Mouse (Mus musculus): ENCODE measurements around the gene Cpne5. TPM values are rescaled to one million over a fixed set of nuclear protein-coding genes. Genes with fewer than 3 reads are reported as not detected.
A peak's percentile ranks its signal among the peaks of the same experiment; 100 is the strongest.
"Not testable (repeated sequence)": the region's sequence is repeated elsewhere in the genome, so short reads cannot be mapped to it uniquely, and the experiment has no call there.

Gene Cpne5
- 10 to 100 TPM; 67.9 to 81.9 TPM for total RNA-seq (2021)

GRCm38 (mm10) chr17:29237772-29238420 lies at the start of gene Cpne5:
Gene Cpne5, minus strand, starts transcription at chr17:29238167.
- peak; percentile 41 for DNase-seq
- intact Hi-C loops (cut with DNase I): loop anchor here (5.0 kb wide), 1 partner anchor 61 kb away; no protein-coding TSS in a partner anchor

GRCm38 (mm10) chr17:29282216-29282952 lies 44.4 kb upstream of the Cpne5 start:
- no peak for DNase-seq
- intact Hi-C loops (cut with DNase I): no loop called here

DNA sequence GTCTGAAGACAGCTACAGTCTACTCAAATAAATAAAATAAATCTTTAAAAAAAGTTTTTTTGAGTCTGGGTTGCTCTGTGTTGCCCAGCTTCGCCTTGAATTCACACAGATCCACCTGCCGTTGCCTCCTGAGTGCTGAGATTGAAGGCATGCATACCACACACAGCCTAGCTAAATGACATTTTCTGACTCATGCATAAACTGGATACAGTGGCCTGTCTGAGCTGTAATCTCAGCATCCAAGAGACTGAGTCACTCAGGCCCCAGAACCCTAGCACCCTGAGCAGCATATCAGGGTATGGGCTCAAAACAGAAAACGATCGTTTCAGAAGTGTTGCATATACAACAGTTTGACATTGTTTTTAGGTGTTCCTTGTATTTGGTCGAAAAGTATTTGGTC lies 43.6 kb upstream of the Cpne5 start:
- intact Hi-C loops (cut with DNase I): no loop called here
- DNase-seq: no peak

- no peak for DNase-seq
- intact Hi-C loops (cut with DNase I): no loop called here
Measured at GRCm38 (mm10) chr17:29280422-29280821, 42.5 kb upstream of the Cpne5 start.

DNA sequence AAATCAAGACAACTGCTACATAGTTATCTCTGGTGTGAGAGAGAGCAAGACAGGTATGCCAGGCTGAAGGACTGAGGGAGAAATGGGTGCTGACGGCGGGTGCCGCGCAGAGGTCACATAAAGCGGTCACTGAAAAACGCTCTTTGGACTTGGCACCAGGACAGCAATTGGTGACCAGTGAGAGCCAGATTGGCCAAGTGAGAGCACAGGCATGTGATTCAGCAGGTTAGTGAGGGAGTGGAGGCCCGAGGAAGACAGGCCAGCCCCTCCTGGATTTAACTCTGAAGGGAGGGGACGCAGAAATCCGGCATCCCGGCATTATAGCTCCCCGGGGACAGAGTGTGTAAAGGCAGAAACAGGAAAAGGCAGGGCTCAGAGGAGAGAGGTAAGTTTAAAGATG lies 35.9 kb upstream of the Cpne5 start:
- no peak for DNase-seq
- intact Hi-C loops (cut with DNase I): no loop called here

GRCm38 (mm10) chr17:29273156-29273555 lies 35.2 kb upstream of the Cpne5 start:
- intact Hi-C loops (cut with DNase I): no loop called here
- DNase-seq: no peak

- DNase-seq: no peak
- intact Hi-C loops (cut with DNase I): no loop called here
Measured at GRCm38 (mm10) chr17:29270148-29270698, 32.3 kb upstream of the Cpne5 start.

GRCm38 (mm10) chr17:29269349-29269706 lies 31.4 kb upstream of the Cpne5 start:
- intact Hi-C loops (cut with DNase I): loop anchor here (5.0 kb wide), 1 partner anchor 78 kb away; the partner anchor contains the start of gene Mtch1
- no peak for DNase-seq

GRCm38 (mm10) chr17:29268682-29269348 lies 30.8 kb upstream of the Cpne5 start, which contains the start of gene BC004004:
Gene BC004004, plus strand, starts transcription at chr17:29268788.
- intact Hi-C loops (cut with DNase I): loop anchor here (5.0 kb wide), 1 partner anchor 78 kb away; the partner anchor contains the start of gene Mtch1
- DNase-seq: peak; percentile 99

DNA sequence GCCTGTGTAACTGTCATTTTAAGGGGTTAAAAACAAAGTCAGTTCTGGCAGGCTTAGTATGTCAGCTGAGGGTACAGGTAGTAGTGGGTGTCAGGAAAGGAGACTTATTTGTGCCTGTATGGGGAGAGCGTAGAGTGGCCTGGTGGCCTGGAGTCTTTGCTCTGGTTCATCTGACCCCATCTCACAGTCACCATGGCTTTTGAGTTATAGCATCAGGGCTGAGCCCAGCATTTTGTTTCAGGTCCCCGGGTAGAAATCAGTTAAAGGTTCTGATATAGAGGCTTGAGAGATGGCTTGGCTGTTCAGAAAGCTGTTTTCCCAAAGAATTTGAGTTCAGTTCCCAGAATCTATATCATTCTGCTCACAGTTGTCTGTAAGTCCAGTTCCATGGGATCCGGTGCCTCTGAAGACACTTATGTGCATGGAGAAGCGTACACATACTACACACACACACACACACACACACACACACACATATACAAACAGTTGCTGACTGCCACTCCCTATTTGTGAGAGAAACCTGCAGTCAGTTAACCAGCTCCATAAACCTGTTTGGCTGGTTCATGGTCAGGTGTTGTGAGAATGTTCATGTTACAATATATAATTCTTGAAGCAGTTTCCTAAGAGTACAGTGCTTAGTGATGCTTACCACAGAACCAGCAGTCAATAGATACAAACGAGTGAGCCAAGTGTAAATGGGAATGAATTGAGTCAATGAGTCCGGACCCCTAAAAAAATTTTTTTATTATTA lies 30.1 kb upstream of the Cpne5 start:
- no peak for DNase-seq
- intact Hi-C loops (cut with DNase I): loop anchor here (5.0 kb wide), 1 partner anchor 79 kb away; the partner anchor contains the start of gene Mtch1

DNA sequence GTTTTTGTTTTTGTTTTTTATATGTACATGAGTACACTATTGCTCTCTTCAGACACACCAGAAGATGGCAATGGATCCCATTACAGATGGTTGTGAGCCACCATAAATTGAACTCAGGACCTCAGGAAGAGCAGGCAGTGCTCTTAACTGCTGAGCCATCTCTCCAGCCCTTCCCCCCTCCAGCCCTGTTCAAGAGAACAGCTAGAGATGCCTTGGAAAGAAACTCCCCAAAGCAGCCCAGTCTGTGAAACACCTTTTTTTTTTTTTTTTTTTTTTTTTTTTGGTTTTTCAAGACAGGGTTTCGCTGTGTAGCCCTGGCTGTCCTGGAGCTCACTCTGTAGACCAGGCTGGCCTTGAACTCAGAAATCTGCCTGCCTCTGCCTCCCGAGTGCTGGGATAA lies 29.1 kb upstream of the Cpne5 start:
- not testable (repeated sequence) for DNase-seq
- intact Hi-C loops (cut with DNase I): loop anchor here (5.0 kb wide), 1 partner anchor 80 kb away; the partner anchor contains the start of gene Mtch1

DNA sequence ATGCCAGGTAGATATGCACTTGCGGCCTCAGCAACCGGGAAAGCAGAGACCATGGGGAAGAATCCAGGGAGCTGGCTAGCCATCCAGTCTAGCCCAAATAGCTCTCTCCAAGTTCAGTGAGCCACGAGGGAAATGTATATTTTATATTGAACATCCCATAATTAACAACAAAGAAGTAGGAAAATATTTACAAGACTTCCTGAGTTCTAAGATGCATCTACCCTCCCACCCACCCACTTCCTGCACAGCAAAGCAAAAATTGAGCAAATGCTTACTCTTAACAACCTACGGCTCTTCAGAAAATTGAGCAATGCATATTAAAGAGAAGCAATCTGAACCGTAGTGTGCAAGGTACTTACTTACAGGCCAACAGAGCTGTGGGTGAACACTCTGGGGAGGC lies 26.8 kb upstream of the Cpne5 start:
- intact Hi-C loops (cut with DNase I): loop anchor here (5.0 kb wide), 1 partner anchor 83 kb away; the partner anchor contains the start of gene Mtch1
- no peak for DNase-seq

DNA sequence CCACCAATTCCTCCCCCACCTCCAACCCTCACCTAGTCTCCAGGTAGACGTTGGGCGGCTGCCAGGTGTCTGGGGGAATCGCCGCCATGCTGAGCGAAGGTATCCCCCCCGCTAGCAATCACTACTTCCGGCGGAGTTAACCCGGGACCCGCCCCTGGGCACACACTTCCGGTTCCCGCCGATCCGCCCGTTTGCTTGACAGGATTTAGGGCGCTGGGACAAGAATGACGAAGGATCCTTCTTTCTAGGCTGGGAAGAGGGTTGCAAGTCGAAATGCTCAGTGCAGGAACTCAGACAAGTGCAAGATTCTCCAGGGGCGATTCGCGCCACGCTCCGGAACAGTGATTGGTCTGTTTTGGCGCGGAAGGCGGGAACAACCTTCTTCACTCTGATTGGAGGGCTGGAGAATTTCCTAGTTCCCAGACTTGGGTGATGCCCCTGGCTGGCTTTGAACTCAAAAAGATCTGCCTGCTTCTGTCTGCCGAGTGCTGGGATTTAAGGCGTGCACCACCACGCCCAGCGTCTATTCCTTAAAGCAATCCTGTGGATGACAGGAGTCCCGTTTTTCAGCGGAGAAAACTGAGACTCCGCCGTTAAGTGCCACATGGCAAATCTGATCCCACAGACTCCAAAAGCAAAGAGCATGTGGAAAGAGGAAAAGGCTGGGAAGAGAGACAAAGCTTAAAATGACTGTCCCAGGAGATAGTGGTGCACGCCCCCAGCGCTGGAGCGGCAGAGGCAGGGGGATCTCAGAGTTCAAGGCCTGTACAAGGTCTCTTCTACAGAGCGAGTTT lies 26.1 kb upstream of the Cpne5 start, which contains the start of gene Ppil1:
TSS of gene Ppil1 (minus strand) at position 347 of the 794 bp plus-strand sequence.
- intact Hi-C loops (cut with DNase I): no loop called here
- peak; percentile 82 for DNase-seq

GRCm38 (mm10) chr17:29263417-29263816 lies 25.4 kb upstream of the Cpne5 start:
- intact Hi-C loops (cut with DNase I): no loop called here
- no peak for DNase-seq

DNA sequence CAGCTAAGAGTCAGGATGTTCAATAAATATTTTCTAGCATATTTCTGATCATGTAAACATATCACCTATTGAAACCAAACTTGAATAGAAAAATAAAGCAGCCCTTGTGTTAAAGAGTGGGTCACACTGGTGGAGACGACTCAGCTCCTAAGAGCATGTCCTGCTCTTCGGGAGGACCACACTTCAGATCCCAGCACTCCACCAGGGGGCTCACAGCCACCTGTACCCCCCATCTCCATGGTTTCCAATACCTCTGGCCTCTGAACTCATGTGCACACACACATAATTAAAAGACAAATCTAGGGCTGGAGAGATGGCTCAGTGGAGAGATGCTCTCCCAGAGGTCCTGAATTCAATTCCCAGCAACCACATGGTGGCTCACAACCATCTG lies 24.3 kb upstream of the Cpne5 start:
- DNase-seq: no peak
- intact Hi-C loops (cut with DNase I): no loop called here

DNA sequence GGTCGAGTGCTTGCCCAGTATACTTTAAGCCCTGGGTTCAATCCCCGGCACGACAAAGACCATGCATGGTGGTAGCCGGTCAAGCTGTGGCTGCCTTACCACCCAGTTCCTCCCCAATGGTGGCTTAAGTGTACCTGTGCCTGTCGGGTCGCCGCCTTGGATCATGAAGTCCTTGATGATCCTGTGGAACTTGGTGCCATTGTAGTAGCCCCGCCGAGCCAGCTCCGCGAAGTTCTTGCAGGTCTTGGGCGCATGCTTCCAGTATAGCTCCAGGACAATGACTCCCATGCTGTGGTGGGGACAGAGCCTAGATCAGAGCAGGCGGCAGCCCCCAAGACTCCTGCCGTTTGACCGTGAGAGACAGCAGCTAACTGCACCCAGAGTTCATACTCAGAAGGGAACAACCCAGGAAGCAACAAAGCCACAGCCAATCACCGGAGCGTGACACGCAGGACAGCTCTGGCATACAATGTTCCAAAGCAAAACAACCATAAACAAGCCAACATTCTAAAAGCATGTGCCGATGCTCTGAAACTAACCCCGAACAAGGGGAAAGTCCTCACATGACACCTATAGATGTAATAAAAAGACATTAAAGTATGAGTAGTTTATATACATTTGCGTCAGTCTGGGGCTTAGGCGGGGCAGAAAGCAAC lies 23.8 kb upstream of the Cpne5 start:
- intact Hi-C loops (cut with DNase I): no loop called here

DNA sequence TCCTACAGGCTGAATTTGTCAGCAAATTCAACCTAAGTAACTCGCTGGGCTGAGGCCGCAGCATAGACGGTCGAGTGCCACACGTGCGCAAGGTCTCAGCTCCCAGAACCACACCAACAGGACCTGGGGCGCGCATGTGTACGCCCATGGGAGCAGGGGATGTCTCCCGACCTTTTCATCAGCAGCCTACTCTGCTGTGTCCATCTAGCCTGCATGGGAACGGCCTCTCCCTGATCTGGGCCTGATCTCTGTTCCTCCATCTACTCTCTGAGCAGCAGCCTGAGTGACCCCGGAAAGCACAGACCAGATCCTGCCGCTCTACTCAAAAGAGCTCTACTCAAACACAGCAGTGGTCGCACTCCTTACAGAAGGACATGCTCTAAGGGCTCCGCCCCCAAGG lies 22.5 kb upstream of the Cpne5 start:
- intact Hi-C loops (cut with DNase I): no loop called here
- no peak for DNase-seq

More for the DNA sequence above, 23.8 kb upstream of the Cpne5 start:
- no peak for DNase-seq

- intact Hi-C loops (cut with DNase I): loop anchor here (10.0 kb wide), 1 partner anchor 255 kb away; no protein-coding TSS in a partner anchor
- peak; percentile 85 for DNase-seq
Measured at GRCm38 (mm10) chr17:29259489-29259888, 21.5 kb upstream of the Cpne5 start.

DNA sequence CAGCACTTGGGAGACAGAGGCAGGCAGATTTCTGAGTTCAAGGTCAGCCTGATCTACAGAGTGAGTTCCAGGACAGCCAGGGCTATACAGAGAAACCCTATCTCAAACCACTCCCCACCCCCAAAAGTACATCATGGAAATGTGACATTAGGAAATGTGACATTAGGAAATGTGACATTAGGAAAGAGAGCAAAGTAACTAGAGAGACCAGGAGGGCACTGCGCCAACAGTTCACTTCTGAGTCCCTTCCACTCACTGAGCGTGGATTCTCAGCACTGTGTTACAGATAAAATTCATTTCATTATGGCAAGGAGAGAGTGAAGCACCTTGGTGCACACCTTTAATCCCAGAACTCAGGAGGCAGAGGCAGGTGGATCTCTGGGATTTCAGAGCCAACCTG lies 21.0 kb upstream of the Cpne5 start:
- intact Hi-C loops (cut with DNase I): loop anchor here (10.0 kb wide), 1 partner anchor 256 kb away; no protein-coding TSS in a partner anchor
- no peak for DNase-seq
